Mouse (Mus musculus) G1E (cell line): Measurements from ENCODE around the gene Olfr1185-ps1.

Source experiments
- CTCF ChIP-seq: IDR thresholded peaks from 2 replicates; pipeline ENCODE4 v1.5.1; 2012; ENCODE audit warnings: low read depth, low read length, inconsistent platforms, mixed read lengths
- TAL1 ChIP-seq: conservative IDR thresholded peaks from 2 replicates; pipeline ENCODE4 v1.6.1; 2012; ENCODE audit warnings: low read depth, low read length, inconsistent platforms, mixed read lengths

DNA sequence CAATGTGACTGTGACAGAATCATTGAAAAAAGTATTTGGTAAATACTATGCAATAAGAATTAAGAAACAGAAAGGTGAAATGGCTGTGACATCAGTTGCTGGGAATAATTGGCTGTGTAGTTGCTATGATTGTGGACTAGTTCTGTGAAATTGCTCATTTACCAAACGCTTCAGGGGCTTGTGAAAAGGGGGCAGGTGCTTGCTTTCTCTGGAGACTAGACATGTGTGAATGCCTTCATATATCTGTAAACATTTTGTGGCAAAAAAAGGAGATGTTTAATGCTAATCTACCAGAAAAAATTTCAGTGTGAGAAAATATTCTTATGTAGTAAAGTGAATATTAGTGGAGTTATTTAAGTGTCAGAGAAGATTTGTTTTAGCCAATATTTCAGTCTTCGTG is at the start of gene Olfr1185-ps1:
- TF ChIP-seq CTCF (no peak), TAL1 (no peak)
